Mouse (Mus musculus): ENCODE results near the gene Gm5148.

The Gm5148 gene

GRCm38 (mm10) chr3:37693552-37693951, 30.7 kb downstream of the Gm5148 start:
- DNase-seq (ENCODE audit: low spot score) = no peak

- no peak for DNase-seq (ENCODE audit: low spot score)
These were observed 31.3 kb downstream of the Gm5148 start for GRCm38 (mm10) chr3:37692945-37693344.

- DNase-seq (ENCODE audit: low spot score) = peak; percentile 71
These were observed 36.9 kb downstream of the Gm5148 start for GRCm38 (mm10) chr3:37687158-37687980.

DNA sequence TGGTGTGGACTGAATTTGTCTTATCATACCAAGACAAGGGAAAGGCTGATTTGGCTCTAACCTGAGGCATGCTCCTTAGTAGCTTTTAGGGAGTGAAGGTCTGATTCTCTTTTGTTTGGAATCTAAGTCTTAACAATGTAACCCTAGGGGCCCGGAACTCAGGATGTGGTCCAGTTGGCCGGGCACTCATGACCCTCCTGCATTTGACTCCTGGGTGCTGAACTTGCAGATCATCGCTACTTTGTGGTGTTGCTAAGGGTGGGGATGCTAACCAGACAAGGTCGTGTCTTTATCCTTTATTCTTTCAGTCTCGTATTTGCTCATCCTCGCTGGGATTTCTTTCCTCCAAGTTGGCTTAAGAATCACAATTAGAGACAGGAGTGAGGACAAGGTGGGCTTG, 37.5 kb downstream of the Gm5148 start:
- DNase-seq (ENCODE audit: low spot score) = no peak

GRCm38 (mm10) chr3:37686219-37686618, 38.1 kb downstream of the Gm5148 start:
- no peak for DNase-seq (ENCODE audit: low spot score)

- no peak for DNase-seq (ENCODE audit: low spot score)
These were observed 48.0 kb downstream of the Gm5148 start for GRCm38 (mm10) chr3:37676291-37676690.

DNA sequence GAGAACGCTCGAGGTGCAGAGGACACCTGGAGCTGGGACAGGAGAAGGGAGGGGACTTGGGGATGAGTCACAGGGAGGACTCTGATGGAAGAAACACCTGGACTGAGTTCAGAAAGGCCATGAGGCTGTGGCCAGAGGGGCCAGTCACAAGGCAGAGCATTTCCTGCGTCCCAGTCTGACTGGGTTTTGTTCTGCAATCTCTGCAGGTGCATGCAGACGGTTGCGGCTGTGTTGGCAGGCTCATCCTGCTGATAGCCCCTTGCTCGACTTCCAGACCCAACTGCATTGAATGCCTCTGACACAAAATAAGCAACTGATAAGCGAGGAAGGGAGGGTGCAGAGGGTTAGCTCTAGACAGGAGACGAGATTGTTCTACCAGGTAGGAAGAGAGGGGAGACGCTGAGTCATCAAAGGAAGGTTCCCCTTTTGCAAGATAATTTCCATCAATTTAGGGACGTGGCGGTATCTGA, 49.2 kb downstream of the Gm5148 start:
- no peak for DNase-seq (ENCODE audit: low spot score)

GRCm38 (mm10) chr3:37673513-37674261, 50.6 kb downstream of the Gm5148 start:
- DNase-seq (ENCODE audit: low spot score) = no peak

GRCm38 (mm10) chr3:37672266-37673040, 51.8 kb downstream of the Gm5148 start:
- DNase-seq (ENCODE audit: low spot score) = no peak

GRCm38 (mm10) chr3:37669100-37669499, 55.2 kb downstream of the Gm5148 start:
- no peak for DNase-seq (ENCODE audit: low spot score)

DNA sequence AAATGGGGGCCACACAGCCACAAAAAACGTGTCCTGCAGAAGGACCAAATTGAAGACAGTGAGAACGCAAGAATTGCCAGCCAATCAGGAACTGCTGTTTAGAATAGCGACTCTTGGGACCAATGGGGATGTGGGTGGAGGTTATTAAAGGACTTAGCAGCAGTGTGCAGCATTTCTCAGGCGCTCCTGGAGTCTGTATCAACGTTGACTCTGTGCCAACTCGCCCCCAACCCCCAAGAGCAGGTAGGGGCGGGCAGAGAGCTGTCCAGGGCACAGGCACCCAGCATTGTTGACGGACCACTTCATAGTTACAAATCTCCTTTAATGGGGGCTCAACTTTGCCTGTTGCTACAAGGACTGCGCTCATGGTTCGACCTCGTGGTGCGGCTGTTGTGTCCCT, 55.6 kb downstream of the Gm5148 start:
- no peak for DNase-seq (ENCODE audit: low spot score)

- no peak for DNase-seq (ENCODE audit: low spot score)
These were observed 56.6 kb downstream of the Gm5148 start for GRCm38 (mm10) chr3:37667736-37668135.

- DNase-seq (ENCODE audit: low spot score) = no peak
These were observed 57.2 kb downstream of the Gm5148 start for GRCm38 (mm10) chr3:37667119-37667467.

GRCm38 (mm10) chr3:37666291-37667118, 57.8 kb downstream of the Gm5148 start:
- DNase-seq (ENCODE audit: low spot score) = peak; percentile 78
